Mouse (Mus musculus) liver, adult (tissue): ENCODE results near the gene Pgpep1l.

Source experiments
- GATA4 ChIP-seq: IDR thresholded peaks from 2 replicates; pipeline ENCODE4 v1.6.1; 2014; ENCODE audit warnings: mild to moderate bottlenecking, low read length; ENCODE audit not compliant: insufficient replicate concordance

The Pgpep1l gene

DNA sequence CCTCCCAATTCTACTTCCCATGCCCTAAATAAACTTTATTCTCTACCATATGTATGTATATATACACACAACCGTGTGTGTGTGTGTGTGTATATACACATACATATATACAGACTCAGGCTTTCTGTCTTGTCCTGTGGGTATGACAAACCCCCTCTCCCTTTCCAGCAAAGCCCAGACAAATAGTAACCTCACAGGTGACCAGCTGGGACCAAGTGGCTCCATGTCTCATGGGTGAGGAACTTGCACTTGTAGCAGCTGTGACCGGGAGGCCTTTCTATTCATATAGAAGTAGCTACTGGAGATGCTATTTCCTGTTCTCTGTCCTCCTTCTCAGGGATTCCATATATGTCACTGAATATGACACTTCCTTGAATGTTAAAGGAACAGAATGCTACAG, 23.5 kb upstream of the Pgpep1l start:
- no peak for TF ChIP-seq GATA4

DNA sequence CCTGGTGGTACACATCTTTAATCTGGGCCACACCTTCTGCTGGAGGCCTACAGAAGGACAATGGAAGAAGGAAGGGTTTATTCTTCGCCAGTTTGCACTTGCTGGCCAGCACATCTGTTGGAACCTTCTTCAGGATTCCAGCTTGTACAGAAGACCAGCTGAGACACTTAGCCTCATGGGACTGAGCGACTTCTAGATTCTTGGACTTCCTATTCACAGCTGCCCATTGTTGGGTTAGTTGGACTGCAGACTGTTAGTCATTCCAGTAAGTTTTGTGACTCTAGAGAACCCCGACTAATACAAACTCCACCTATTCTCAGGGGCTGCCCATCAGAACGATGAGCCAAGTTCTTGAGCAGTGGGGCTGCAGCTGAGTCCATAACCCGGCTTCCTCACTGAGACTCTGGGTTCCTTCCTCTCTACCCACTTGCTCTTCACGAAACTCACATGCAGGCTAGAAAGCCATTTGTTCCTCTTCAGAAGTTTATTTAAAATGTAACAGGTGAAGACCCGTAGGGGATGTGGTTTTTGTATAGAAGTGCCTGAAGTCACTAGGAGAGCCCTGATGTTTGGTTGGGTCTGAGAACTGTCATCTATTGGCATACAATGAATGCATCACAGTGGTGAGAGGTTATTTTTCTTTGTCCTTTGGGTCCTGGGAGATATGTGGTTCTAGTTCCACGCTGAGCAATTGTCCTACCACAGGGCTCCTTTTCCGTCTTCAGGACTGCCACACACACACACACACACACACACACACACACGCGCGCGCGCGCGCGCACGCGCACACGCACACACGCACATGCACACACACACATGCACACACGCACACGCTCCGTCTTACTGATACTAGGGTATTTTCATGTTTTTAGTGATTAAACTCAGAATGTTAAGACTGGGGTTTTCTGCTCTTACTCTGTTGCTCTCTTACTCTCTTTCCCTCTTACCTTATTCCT, 22.8 kb upstream of the Pgpep1l start:
- no peak for TF ChIP-seq GATA4

DNA sequence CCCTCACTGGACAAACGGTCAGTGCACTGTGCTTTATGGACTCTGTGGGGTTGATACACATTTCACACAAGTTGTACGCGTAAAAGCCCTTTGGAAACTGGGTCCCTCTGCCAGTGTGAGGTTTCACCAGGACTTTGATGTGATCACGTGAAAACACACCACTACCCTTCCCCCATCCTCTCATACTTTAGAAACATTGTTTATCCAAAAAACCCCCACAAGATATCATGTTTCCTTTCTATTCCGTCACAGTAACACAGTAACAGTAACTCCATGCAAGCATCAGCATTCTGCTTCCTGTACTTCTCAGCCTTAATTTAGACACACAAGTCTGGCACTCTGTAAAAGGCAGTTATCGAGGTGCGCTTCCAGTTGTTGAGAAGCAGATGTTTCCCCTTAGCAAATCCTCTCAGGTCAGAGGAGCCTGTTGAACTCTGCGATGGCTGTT, 21.8 kb upstream of the Pgpep1l start:
- no peak; the same call in 1 of the 2 replicates for TF ChIP-seq GATA4

DNA sequence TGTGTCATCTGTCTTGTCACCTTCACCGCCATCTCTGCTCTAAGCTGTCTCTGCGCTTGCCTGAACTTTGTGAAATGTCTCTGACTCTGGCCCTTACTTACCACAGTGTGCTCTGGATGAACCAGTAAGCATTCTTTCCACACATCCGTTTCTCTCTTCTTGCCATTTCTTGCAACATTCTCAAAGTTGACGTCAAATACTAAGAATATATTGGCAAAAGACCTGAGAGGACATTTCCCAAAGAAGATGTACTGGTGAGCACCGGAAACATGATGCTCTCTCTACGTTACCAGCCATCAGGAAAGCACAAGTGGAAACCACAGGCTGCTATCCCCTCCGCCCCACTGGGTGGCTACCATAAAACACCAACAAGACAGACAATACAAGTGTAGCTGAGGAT, 19.7 kb upstream of the Pgpep1l start:
- no peak for TF ChIP-seq GATA4

DNA sequence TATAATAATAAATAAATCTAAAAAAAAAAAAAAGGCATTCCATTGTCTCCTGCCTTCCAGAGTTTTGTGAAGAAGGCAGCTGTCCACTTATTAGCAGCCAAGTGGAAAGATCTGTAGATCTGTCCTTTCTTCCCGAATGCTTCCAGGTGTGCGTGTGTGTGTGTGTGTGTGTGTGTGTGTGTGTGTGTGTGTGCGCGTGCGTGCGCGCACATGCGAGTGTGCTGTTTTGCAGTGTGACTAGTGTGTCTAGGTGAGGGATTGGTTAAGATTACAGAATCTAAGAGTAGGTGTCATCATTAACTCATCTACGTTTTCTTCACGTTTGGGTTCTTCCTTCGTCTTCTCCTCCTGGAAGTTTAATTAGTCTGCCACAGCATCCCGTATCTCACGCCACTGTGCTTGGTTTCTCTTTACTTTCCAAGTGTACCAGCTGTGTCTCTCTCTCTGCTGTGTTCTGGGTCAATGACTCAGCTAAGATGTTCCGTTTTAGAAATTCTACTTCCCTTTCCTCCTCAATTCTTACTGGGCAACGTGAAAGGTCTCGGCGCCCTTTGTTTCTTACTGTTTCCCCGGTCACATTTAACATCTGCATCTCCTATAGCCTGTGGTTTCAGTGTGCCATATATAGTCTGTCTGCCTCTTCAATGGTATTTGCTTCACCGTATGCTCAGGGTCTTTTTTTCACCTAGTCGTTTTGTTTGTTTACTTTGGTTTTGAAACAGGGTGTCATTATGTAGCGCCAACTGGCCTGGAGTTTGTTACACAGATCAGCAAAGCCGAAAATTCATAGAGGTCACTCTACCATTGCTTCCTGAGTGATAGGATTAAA, 18.5 kb upstream of the Pgpep1l start:
- no peak for TF ChIP-seq GATA4

DNA sequence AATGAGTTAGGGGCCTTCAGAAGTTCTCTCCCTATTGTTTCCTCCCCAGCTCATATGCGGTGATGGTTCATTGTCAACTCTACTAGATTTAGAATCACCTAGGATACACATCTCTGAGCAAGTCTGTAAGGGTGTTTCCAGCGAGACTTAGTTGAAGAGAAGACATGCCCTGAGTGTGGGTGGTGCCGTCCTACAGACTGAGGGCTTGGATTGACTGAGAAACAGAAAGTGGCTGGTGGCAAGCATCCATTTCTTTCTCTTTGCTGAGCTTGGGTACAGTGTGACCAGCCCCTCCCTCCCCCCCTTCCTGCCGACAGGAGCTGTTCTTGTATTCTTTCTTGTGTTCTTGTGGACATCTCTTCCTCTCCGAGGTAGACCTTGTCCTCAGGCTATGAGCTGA, 17.3 kb upstream of the Pgpep1l start:
- no peak for TF ChIP-seq GATA4

DNA sequence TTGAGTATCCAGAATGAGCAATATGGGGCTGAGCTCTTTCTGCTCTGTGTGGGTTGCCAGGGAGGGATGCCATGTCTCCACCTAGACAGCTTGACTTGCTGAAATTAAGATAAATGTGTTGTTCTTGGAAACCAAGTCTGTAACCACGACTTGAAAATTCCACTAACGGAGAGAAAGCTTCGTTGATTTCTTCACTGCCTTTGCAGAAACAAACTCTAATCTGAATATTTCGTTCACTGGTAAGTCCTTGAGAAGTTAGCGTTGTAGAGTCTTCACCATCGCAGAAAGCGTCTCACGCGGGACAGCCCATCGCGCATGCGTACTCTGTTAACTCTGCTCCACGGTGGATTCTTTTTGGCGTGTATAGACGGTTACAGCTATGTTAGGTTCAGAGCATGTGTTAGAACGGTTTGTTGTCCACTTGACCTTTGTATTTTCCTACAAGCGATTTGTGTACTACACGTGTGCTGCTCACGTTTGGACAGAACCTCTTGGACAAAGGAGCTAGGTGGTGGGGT, 16.4 kb upstream of the Pgpep1l start:
- no peak for TF ChIP-seq GATA4

DNA sequence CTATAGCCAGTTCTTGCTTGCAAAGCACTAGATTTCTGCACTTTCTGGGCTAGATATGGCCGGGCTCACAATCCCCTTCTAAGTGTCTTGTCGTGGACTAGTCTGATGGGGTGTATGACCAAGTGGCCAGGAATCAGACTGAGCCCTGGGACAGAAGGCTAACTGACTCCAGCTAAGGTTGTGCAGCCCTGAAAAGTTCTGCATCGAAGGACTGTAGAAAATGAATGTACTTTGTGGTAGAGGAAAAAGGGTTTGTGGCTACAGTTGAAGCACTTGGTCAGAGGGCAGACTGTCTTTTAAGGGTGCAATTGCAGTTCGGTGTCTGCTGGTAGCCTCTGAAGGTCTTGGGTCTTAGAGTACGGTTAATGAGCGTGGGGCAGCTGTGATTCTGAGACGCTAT, 15.4 kb upstream of the Pgpep1l start:
- TF ChIP-seq GATA4: no peak

DNA sequence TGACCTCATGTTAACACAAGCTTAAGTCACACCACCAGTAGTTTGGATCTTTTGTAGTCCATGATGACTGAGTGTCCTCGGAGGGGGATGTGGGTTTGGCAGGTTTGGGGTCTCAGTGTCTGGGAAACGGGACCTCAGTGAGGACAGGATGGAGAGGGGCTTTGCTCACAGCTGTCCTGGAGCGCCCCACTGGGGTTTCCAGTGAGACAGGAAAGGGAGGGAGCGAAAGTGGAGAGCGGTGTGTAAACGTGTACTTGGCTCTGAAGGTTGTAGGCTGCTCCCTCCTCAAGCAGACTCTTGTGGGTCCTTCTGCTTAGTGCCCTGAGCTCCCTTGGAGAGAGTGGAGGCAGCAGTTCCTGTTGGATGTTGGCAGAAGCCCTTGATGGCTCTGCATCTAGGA, 14.9 kb upstream of the Pgpep1l start:
- TF ChIP-seq GATA4: no peak

DNA sequence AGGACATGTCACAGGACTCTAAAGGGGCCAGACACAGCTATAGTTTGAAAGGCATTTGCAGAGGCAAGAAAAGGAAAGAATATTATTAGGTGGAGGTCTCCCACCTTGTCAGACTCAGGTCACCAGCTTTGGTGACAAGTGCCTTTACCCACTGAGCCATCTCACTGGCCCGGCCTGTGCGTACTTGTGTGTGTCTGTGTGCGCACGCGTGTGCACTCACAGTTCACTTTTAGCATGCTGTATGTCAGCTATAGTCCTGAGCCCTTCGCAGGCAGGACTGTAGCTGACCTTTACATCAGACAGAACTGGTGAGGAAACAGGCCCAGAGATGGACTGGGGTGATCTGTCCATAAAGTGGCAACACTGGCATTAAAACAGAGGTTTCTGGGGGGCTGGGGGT, 14.4 kb upstream of the Pgpep1l start:
- no peak for TF ChIP-seq GATA4

DNA sequence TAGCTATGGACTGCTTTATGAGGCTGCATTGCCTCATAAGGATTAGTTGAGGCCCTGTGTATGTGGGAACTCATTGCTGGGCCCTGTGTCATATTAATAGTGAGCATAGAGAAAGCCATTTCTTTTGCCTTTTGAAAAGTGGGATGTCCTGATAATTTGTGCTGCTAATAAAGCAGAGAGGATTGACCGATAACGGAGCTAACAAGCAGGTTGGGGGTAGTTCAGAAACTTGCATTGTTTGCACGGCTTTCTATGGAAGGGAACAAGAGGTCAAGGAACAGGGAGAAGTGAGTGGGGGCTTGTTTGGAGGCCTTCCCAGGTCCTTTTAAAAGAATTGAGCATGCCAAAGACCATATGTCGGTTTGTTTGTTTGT, 13.9 kb upstream of the Pgpep1l start:
- no peak for TF ChIP-seq GATA4

DNA sequence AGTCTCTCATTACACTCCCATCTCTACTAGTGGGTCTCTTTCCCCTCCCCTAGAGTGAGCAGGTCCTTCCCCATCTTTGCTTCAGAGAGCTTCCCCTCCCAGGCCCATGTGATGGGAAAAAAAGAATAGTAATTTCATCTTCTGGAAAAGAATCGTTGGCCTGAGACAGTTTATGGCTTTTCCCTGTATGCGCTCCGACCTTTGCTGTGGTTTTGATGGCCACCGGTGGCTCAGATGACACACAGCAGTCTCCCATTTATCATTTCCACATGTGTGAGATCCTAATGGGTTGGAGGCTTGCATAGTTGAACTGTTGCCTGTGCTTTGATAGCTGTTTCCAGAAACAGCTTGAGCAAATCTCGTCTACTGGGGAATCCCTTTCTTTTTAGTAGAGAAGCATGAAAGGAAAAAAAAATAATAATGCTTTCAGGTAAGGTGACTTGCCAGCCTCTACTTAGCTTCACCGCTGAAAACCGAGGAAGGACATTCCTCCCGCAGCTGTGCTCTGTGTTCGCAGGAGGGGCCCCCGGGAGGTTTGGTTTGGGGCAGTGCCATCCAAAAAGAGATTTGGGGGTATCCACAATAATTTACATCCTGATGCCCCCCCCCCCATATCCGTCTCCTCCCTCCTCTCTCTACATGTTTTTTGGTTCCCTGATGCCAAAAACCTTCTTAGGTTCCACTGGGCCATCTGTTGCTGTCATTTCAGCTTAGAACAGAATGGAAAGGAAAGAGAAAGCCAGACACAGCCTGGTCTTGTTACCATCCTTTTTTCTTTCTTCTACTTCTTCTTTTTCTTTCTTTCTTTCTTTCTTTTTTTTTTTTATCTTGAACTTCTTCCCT, 13.2 kb upstream of the Pgpep1l start:
- TF ChIP-seq GATA4: no peak

DNA sequence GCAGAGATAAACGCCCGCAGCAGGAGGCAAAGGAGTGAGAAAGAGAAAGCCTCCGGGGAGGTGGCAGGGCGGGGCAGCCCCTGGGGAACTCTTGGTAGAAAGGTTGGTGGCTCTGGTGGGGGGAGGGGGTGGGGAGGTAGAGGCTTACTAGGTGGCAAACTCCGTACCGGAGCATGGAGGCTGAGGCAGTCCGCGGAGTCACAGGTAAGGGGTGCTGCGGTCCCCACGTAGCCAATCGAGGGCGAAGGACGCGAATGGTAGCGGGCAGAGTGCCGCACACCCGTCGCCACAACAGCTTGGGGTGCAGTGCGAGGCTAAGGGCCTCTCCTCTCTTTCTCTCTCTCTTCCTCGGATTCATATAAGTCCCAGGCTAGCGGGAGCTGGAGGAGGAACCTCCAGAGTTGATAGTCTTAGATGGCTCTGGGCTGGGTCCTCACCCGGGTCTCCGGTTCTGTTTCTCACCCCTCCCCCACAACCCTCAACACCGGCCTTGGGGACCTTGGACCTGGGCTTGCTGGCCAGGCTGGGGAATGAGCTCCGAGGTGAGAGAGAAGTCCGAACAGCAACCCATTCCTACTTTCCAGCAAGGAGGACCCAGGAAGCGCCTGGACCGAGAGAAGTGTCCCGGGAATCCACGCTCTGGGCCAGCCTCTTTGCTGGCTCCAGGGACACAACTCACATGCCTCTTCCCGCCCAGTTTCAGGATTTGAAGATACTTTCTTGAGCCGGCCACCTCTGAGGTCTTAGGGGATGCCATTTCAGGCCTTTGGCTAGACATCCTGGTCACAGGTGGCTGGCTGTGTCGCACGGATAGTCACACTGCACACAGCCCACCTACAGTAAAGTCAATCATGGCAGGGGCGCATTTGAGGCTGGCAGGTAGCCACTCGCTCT, 12.1 kb upstream of the Pgpep1l start:
- TF ChIP-seq GATA4: no peak

DNA sequence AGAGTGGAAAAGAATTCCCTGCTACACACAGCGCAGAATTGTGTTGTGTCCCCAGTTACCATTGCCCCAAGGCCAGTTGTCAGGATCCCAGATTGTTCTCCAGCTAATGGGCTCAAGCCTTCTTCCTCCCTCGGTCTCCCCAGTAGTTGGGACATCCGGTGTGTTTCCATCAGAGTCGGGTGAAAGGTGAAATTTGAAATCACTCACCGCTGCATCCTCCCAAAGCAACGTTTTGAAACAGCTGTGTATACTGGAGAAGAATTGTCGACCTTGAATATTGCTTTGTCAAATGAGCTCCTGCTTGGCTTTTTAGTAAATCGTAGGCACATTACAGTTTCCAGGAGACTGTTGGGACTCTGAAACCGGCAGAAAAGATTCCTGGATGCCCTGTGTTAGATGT, 10.9 kb upstream of the Pgpep1l start:
- no peak for TF ChIP-seq GATA4

DNA sequence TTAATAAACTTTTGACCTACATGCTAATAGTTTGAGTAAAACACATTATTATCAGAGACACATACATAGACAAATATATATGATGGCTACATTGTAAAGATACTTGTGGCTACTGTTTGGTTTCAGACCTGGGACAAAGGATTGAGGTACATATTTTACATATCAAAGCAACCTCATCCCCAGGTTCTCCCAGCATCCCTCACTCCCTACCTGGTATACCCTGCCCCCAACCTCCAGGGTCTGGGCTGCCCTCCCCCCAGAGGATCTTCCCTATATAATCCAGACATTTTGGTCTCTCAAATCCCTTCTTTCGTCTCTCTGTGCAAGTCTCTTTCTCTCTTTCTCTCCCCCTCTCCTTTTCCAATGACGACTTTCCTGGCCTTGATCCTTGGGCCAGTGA, 10.2 kb upstream of the Pgpep1l start:
- TF ChIP-seq GATA4: no peak

DNA sequence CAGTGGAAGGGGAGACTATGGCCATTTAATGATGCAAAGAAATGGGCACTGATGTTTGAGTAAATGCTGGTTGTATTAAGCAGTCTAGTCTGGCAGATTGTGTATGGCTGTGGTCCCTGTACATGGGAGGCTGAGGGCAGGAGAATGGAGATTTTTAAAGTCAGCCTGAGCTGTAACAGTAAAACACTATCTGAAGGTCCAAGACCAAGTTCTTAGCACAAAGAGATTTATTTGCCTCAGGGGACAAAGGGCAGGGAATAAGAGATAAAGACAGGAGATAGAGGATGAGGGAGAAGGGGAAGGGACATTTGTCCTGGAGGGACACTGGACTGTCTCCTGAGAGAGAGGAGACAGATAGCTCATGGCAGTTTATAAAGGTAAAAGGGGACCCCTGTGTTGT, 9.5 kb upstream of the Pgpep1l start, which contains the start of gene Fam169b:
TSS of gene Fam169b (plus strand) at position 325 of the 400 bp plus-strand sequence.
- peak; percentile 23; the same call in 1 of the 2 replicates for TF ChIP-seq GATA4
